Mouse (Mus musculus) gonadal fat pad, adult 2 months (tissue): ENCODE results near the gene Xkr7. TPM values are rescaled to one million over a fixed set of nuclear protein-coding genes. Genes with fewer than 3 reads are reported as not detected.

Experiments used
- DNase-seq: peaks from one replicate; pipeline ENCODE4 v3.0.0-alpha.2; 2012; ENCODE audit warnings: low read depth
- polyA plus RNA-seq: library from polyadenylated mRNA; depleted of rRNA; stranded (reverse); fragments of >200 nt; gene quantifications from 2 replicates; pipeline ENCODE4 v1.2.3, GENCODE M21; 2012

Gene Xkr7
- polyA plus RNA-seq, 1 experiment: 5.4 TPM

GRCm38 (mm10) chr2:153032973-153033372 lies 1.3 kb downstream of the Xkr7 start:
- DNase-seq: no peak

GRCm38 (mm10) chr2:153033545-153034230 lies 2.0 kb downstream of the Xkr7 start:
- no peak for DNase-seq

GRCm38 (mm10) chr2:153036690-153037089 lies 5.0 kb downstream of the Xkr7 start:
- no peak for DNase-seq

GRCm38 (mm10) chr2:153043886-153044285 lies 12.2 kb downstream of the Xkr7 start:
- DNase-seq: no peak

GRCm38 (mm10) chr2:153045884-153046299 lies 14.2 kb downstream of the Xkr7 start:
- DNase-seq: no peak

GRCm38 (mm10) chr2:153047828-153048465 lies 16.3 kb downstream of the Xkr7 start:
- DNase-seq: no peak

- no peak for DNase-seq
Measured at GRCm38 (mm10) chr2:153049288-153049996, 17.8 kb downstream of the Xkr7 start.

- no peak for DNase-seq
Measured at GRCm38 (mm10) chr2:153049997-153050358, 18.3 kb downstream of the Xkr7 start.

- no peak for DNase-seq
Measured at GRCm38 (mm10) chr2:153051095-153051494, 19.4 kb downstream of the Xkr7 start.

GRCm38 (mm10) chr2:153051537-153051936 lies 19.9 kb downstream of the Xkr7 start:
- DNase-seq: no peak

GRCm38 (mm10) chr2:153052700-153053351 lies 21.2 kb downstream of the Xkr7 start:
- no peak for DNase-seq

GRCm38 (mm10) chr2:153053896-153054295 lies 22.2 kb downstream of the Xkr7 start:
- DNase-seq: no peak

- DNase-seq: no peak
Measured at GRCm38 (mm10) chr2:153055270-153055920, 23.7 kb downstream of the Xkr7 start.

GRCm38 (mm10) chr2:153058365-153058764 lies 26.7 kb downstream of the Xkr7 start:
- DNase-seq: no peak

GRCm38 (mm10) chr2:153060216-153060615 lies 28.6 kb downstream of the Xkr7 start:
- no peak for DNase-seq

- no peak for DNase-seq
Measured at GRCm38 (mm10) chr2:153063394-153063793, 31.7 kb downstream of the Xkr7 start.

GRCm38 (mm10) chr2:153064190-153064970 lies 32.7 kb downstream of the Xkr7 start:
- no peak for DNase-seq

- DNase-seq: no peak
Measured at GRCm38 (mm10) chr2:153065747-153066508, 34.3 kb downstream of the Xkr7 start, which contains the start of gene Ccm2l. Gene Ccm2l (plus strand): TSS chr2:153065955.

GRCm38 (mm10) chr2:153066991-153067390 lies 35.3 kb downstream of the Xkr7 start:
- DNase-seq: no peak
